Mouse (Mus musculus): ENCODE data around the gene Ctnna2. TPM values are rescaled to one million over a fixed set of nuclear protein-coding genes. Genes with fewer than 3 reads are reported as not detected.
A peak's percentile ranks its signal among the peaks of the same experiment; 100 is the strongest.

The Ctnna2 gene
- total and polyA plus RNA-seq, 2 experiments from 2014 or later: 95.0 to 150 TPM

GRCm38 (mm10) chr6:77962011-77962410 lies 17.5 kb downstream of the Ctnna2 start:
- WGBS: 50% methylated on average over 1 of the region's 1 CpGs
- Histone ChIP-seq H3K9ac (replicated peaks; ENCODE audit: low read length) (no peak overlapping the region), H3K36me3 (ENCODE audit: insufficient read depth, low read length) (no peaks in the 10 kb centered on the region), H3K4me2 (ENCODE audit: low read depth, low read length) (no peak overlapping the region), H3K4me1 (ENCODE audit: insufficient read depth, low read length) (no peaks in the 10 kb centered on the region), H3K4me3 (ENCODE audit: low read length) (no peak overlapping the region), H3K9me3 (ENCODE audit: low read length) (no peaks in the 10 kb centered on the region), H3K27me3 (ENCODE audit: insufficient read depth, low read length) (no peaks in the 10 kb centered on the region), H3K27ac (no peak overlapping the region)
- no peak for DNase-seq (ENCODE audit: low spot score)
- no peak for TF ChIP-seq CTCF (IDR thresholded peaks at IDR 0.05; ENCODE audit: low read depth)
- ATAC-seq: no peak

- 54% methylated on average over 4 of the region's 4 CpGs for WGBS
These were observed 28.2 kb downstream of the Ctnna2 start for GRCm38 (mm10) chr6:77951276-77951675.

GRCm38 (mm10) chr6:77950690-77951089 lies 28.8 kb downstream of the Ctnna2 start:
- Histone ChIP-seq H3K4me2 (ENCODE audit: low read depth, low read length) (no peak overlapping the region), H3K4me3 (ENCODE audit: low read length) (no peak overlapping the region), H3K9me3 (ENCODE audit: low read length) (no peaks in the 10 kb centered on the region)

More at GRCm38 (mm10) chr6:77951276-77951675, 28.2 kb downstream of the Ctnna2 start:
- Histone ChIP-seq H3K4me2 (ENCODE audit: low read depth, low read length) (no peak overlapping the region), H3K27me3 (ENCODE audit: insufficient read depth, low read length) (no peaks in the 10 kb centered on the region), H3K4me3 (ENCODE audit: low read length) (no peak overlapping the region), H3K9me3 (ENCODE audit: low read length) (no peaks in the 10 kb centered on the region), H3K27ac (0 out of 2 replicates have a peak overlapping the region, but pooled peaks have one; percentile 20), H3K36me3 (ENCODE audit: insufficient read depth, low read length) (no peaks in the 10 kb centered on the region), H3K9ac (replicated peaks; ENCODE audit: low read length) (no peak overlapping the region), H3K4me1 (ENCODE audit: insufficient read depth, low read length) (peaks cover 6% of the 10 kb centered on the region; the same call in 1 of the 2 replicates)
- no peak for DNase-seq (ENCODE audit: low spot score)
- no peak for TF ChIP-seq CTCF (IDR thresholded peaks at IDR 0.05; ENCODE audit: low read depth)
- ATAC-seq: no peak

GRCm38 (mm10) chr6:77929375-77929774 lies 50.1 kb downstream of the Ctnna2 start:
- 85% methylated on average over 3 of the region's 3 CpGs for whole genome bisulfite sequencing
- ATAC-seq (no peak), DNase-seq (ENCODE audit: low spot score) (no peak)
- no peak overlapping the region for H3K9ac ChIP-seq (replicated peaks; ENCODE audit: low read length)
- no peak overlapping the region for H3K4me3 ChIP-seq (ENCODE audit: low read length)
- H3K4me1 ChIP-seq (ENCODE audit: insufficient read depth, low read length): no peaks in the 10 kb centered on the region
- no peak for TF ChIP-seq CTCF (IDR thresholded peaks at IDR 0.05; ENCODE audit: low read depth)
- no peak overlapping the region for H3K4me2 ChIP-seq (ENCODE audit: low read depth, low read length)
- no peak overlapping the region for H3K27ac ChIP-seq
- H3K36me3 ChIP-seq (ENCODE audit: insufficient read depth, low read length): no peaks in the 10 kb centered on the region
- H3K9me3 ChIP-seq (ENCODE audit: low read length): no peaks in the 10 kb centered on the region
- H3K27me3 ChIP-seq (ENCODE audit: insufficient read depth, low read length): no peaks in the 10 kb centered on the region

More at GRCm38 (mm10) chr6:77950690-77951089, 28.8 kb downstream of the Ctnna2 start:
- Histone ChIP-seq H3K27me3 (ENCODE audit: insufficient read depth, low read length) (no peaks in the 10 kb centered on the region), H3K9ac (replicated peaks; ENCODE audit: low read length) (no peak overlapping the region), H3K27ac (0 out of 2 replicates have a peak overlapping the region, but pooled peaks have one; percentile 20), H3K36me3 (ENCODE audit: insufficient read depth, low read length) (no peaks in the 10 kb centered on the region), H3K4me1 (ENCODE audit: insufficient read depth, low read length) (peaks cover 6% of the 10 kb centered on the region; the same call in 1 of the 2 replicates)
- no peak for DNase-seq (ENCODE audit: low spot score)
- WGBS: 80% methylated on average over 2 of the region's 2 CpGs
- TF ChIP-seq CTCF (IDR thresholded peaks at IDR 0.05; ENCODE audit: low read depth): no peak
- ATAC-seq: 0 out of 2 replicates have a peak, but pooled peaks have one; percentile 21

- ATAC-seq: no peak
- H3K27me3 ChIP-seq (ENCODE audit: insufficient read depth, low read length): no peaks in the 10 kb centered on the region
- no peak for TF ChIP-seq CTCF (IDR thresholded peaks at IDR 0.05; ENCODE audit: low read depth)
- WGBS: 97% methylated on average over 2 of the region's 2 CpGs
- H3K27ac ChIP-seq: no peak overlapping the region
- no peaks in the 10 kb centered on the region for H3K9me3 ChIP-seq (ENCODE audit: low read length)
- H3K4me2 ChIP-seq (ENCODE audit: low read depth, low read length): no peak overlapping the region
- no peak overlapping the region for H3K9ac ChIP-seq (replicated peaks; ENCODE audit: low read length)
- no peak overlapping the region for H3K4me3 ChIP-seq (ENCODE audit: low read length)
- H3K36me3 ChIP-seq (ENCODE audit: insufficient read depth, low read length): no peaks in the 10 kb centered on the region
- no peaks in the 10 kb centered on the region for H3K4me1 ChIP-seq (ENCODE audit: insufficient read depth, low read length)
- DNase-seq (ENCODE audit: low spot score): no peak
These were observed 106.3 kb downstream of the Ctnna2 start for GRCm38 (mm10) chr6:77873150-77873549.

GRCm38 (mm10) chr6:77869313-77869712 lies 110.2 kb downstream of the Ctnna2 start:
- Histone ChIP-seq H3K4me2 (ENCODE audit: low read depth, low read length) (no peak overlapping the region), H3K27ac (no peak overlapping the region), H3K4me1 (ENCODE audit: insufficient read depth, low read length) (no peaks in the 10 kb centered on the region), H3K27me3 (ENCODE audit: insufficient read depth, low read length) (no peaks in the 10 kb centered on the region), H3K9me3 (ENCODE audit: low read length) (no peaks in the 10 kb centered on the region), H3K36me3 (ENCODE audit: insufficient read depth, low read length) (no peaks in the 10 kb centered on the region), H3K4me3 (ENCODE audit: low read length) (no peak overlapping the region), H3K9ac (replicated peaks; ENCODE audit: low read length) (no peak overlapping the region)
- ATAC-seq (no peak), DNase-seq (ENCODE audit: low spot score) (no peak)
- 34% methylated on average over 2 of the region's 2 CpGs for WGBS
- TF ChIP-seq CTCF (IDR thresholded peaks at IDR 0.05; ENCODE audit: low read depth): no peak

GRCm38 (mm10) chr6:77868119-77868518 lies 111.4 kb downstream of the Ctnna2 start:
- Histone ChIP-seq H3K9ac (replicated peaks; ENCODE audit: low read length) (no peak overlapping the region), H3K27me3 (ENCODE audit: insufficient read depth, low read length) (no peaks in the 10 kb centered on the region), H3K4me1 (ENCODE audit: insufficient read depth, low read length) (no peaks in the 10 kb centered on the region), H3K9me3 (ENCODE audit: low read length) (no peaks in the 10 kb centered on the region), H3K4me3 (ENCODE audit: low read length) (no peak overlapping the region), H3K36me3 (ENCODE audit: insufficient read depth, low read length) (no peaks in the 10 kb centered on the region), H3K27ac (no peak overlapping the region), H3K4me2 (ENCODE audit: low read depth, low read length) (no peak overlapping the region)
- no peak for DNase-seq (ENCODE audit: low spot score)
- no peak for TF ChIP-seq CTCF (IDR thresholded peaks at IDR 0.05; ENCODE audit: low read depth)
- WGBS: 43% methylated on average over 3 of the region's 3 CpGs
- no peak for ATAC-seq

Data from hindbrain, postnatal 0 days (tissue).